Mouse (Mus musculus): ENCODE results near the gene Nkpd1.

DNA sequence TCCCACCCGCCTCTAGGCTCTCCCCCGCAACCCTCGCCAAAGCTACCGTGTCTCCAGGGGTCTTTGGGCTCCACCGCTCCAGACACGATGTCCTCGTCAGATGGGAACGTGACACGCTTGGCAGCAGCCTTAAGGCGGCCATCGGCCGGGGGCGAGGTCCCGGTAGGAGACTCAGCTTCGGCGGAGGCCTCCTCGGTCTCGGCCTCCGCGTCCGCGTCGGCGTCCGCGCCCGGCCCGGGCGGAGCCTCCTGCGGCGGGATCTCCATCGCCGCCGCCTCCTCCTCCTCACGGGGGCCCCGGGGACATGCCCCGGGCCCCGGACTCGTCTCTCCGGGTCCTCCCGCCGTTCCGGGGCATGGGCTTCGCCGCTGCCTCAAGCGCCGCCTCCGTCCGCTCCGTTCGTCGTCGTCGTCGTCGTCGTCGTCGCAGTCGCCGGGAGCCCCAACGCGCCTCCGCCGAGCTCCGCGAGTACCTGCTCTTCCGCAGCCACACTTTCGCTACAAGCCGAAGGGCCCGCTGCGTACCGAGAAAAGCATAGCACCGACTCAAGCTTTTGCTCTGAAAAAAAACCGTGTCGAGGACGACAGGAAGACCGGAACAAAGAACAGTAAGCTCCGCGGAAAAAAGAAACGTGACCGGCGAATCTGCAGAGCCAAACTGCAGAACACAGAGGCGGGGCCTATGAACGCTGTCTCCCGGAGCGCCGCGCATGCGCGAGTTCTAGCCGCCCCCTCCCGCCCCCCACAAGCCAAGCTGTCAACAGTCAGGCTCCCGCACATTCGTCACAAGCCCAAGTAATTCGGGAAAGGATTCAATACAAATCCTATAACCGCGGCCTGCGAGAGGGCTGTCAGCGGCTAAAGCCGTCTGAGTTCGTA, 44.4 kb downstream of the Nkpd1 start:
- TF ChIP-seq POLR2A (IDR thresholded peaks at IDR 0.05; ENCODE audit: low read depth, low read length) (peak; percentile 68), MEF2A (IDR thresholded peaks at IDR 0.05; ENCODE audit: borderline replicate concordance, low read depth, low read length) (peak; percentile 72), CTCF (conservative IDR thresholded peaks at IDR 0.05 in 1 of 2, IDR thresholded peaks at IDR 0.05 in 1 of 2; ENCODE audit: low read depth in 2 of 2, low read length in 2 of 2) (no peak), E2F4 (IDR thresholded peaks at IDR 0.05; ENCODE audit: insufficient replicate concordance, low read depth, low read length) (no peak), MAX (IDR thresholded peaks at IDR 0.05; ENCODE audit: low read length) (peak; percentile 81), SIN3A (IDR thresholded peaks at IDR 0.05; ENCODE audit: low read length) (peak; percentile 68), UBTF (IDR thresholded peaks at IDR 0.05; ENCODE audit: low read depth, low read length) (peak; percentile 88), CHD1 (IDR thresholded peaks at IDR 0.05; ENCODE audit: low read depth, low read length) (no peak), ZC3H11A (IDR thresholded peaks at IDR 0.05; ENCODE audit: low read depth, low read length) (peak; percentile 100), TBP (conservative IDR thresholded peaks at IDR 0.05; ENCODE audit: low read depth, low read length) (peak; percentile 51; the same call in 1 of the 2 replicates), POLR2AphosphoS2 (IDR thresholded peaks at IDR 0.05; ENCODE audit: low read depth, low read length) (peak; percentile 57; the same call in 1 of the 2 replicates), NELFE (IDR thresholded peaks at IDR 0.05; ENCODE audit: low read depth, low read length) (peak; percentile 42), BHLHE40 (IDR thresholded peaks at IDR 0.05; ENCODE audit: low read depth, low read length) (peak; percentile 99), ZNF384 (IDR thresholded peaks at IDR 0.05; ENCODE audit: low read depth, low read length) (0 out of 2 replicates have a peak, but pooled peaks have one; percentile 2)

All from CH12.LX (cell line).